Mouse (Mus musculus) heart, postnatal 0 days (tissue): ENCODE measurements around the gene Ccnt1.

Source experiments
- CTCF ChIP-seq: IDR thresholded peaks from 2 replicates; pipeline ENCODE4 v1.5.1; 2016; ENCODE audit warnings: antibody characterized with exemption, control low read depth, low read depth
- EP300 ChIP-seq: IDR thresholded peaks from 2 replicates; pipeline ENCODE4 v1.6.1; 2016; ENCODE audit warnings: antibody characterized with exemption, low read depth

DNA sequence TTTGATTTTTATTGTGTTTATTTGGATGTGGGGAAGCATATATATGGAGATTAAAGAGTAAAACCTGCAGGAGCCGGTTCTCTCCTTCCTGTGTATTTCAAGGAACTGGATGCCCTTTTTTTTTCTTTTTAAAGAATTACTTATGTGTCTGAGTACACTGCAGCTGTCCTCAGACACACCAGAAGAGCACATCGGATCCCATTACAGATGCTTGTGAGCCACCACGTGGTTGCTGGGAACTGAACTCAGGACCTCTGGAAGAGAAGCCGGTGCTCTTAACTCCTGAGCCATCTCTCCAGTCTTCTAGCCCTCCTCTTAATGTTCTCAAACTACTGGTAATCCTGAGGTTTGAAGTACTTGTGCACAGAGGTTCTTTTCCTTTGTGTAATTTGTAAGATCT, 32.8 kb downstream of the Ccnt1 start:
- TF ChIP-seq CTCF (no peak), EP300 (no peak)
